Mouse (Mus musculus) R1 (cell line): ENCODE results near the gene Ptprn2.

Experiments
- DNase-seq: peaks from one replicate; pipeline ENCODE4 v3.0.0-alpha.2; 2018; ENCODE audit warnings: low read depth, low spot score

Ptprn2 gene

GRCm38 (mm10) chr12:116778095-116779090 lies 292.9 kb downstream of the Ptprn2 start:
- DNase-seq, result no peak

- no peak for DNase-seq
Measured at GRCm38 (mm10) chr12:116780419-116780818, 294.9 kb downstream of the Ptprn2 start.

GRCm38 (mm10) chr12:116785731-116786130 lies 300.2 kb downstream of the Ptprn2 start:
- DNase-seq, result no peak

- DNase-seq, result no peak
Measured at GRCm38 (mm10) chr12:116788346-116788745, 302.8 kb downstream of the Ptprn2 start.

- no peak for DNase-seq
Measured at GRCm38 (mm10) chr12:116803331-116803730, 317.8 kb downstream of the Ptprn2 start.

GRCm38 (mm10) chr12:116804712-116805111 lies 319.2 kb downstream of the Ptprn2 start:
- DNase-seq, result no peak

GRCm38 (mm10) chr12:116805129-116805809 lies 319.7 kb downstream of the Ptprn2 start:
- no peak for DNase-seq

- DNase-seq, result no peak
Measured at GRCm38 (mm10) chr12:116806089-116806488, 320.6 kb downstream of the Ptprn2 start.

GRCm38 (mm10) chr12:116813012-116813411 lies 327.5 kb downstream of the Ptprn2 start:
- DNase-seq, result no peak

GRCm38 (mm10) chr12:116819836-116820235 lies 334.3 kb downstream of the Ptprn2 start:
- no peak for DNase-seq

- no peak for DNase-seq
Measured at GRCm38 (mm10) chr12:116823341-116823740, 337.8 kb downstream of the Ptprn2 start.

GRCm38 (mm10) chr12:116827748-116828147 lies 342.2 kb downstream of the Ptprn2 start:
- DNase-seq, result no peak

GRCm38 (mm10) chr12:116838611-116839192 lies 353.2 kb downstream of the Ptprn2 start:
- DNase-seq, result no peak

- DNase-seq, result no peak
Measured at GRCm38 (mm10) chr12:116842723-116843272, 357.3 kb downstream of the Ptprn2 start.

- DNase-seq, result peak; percentile 2
Measured at GRCm38 (mm10) chr12:116846220-116846619, 360.7 kb downstream of the Ptprn2 start.

- DNase-seq, result no peak
Measured at GRCm38 (mm10) chr12:116847021-116847420, 361.5 kb downstream of the Ptprn2 start.

GRCm38 (mm10) chr12:116856307-116856706 lies 370.8 kb downstream of the Ptprn2 start:
- DNase-seq, result no peak

GRCm38 (mm10) chr12:116861360-116862017 lies 376.0 kb downstream of the Ptprn2 start:
- no peak for DNase-seq

- DNase-seq, result no peak
Measured at GRCm38 (mm10) chr12:116863291-116863899, 377.9 kb downstream of the Ptprn2 start.

- no peak for DNase-seq
Measured at GRCm38 (mm10) chr12:116873866-116874585, 388.5 kb downstream of the Ptprn2 start.
